In the genomic region with DNA sequence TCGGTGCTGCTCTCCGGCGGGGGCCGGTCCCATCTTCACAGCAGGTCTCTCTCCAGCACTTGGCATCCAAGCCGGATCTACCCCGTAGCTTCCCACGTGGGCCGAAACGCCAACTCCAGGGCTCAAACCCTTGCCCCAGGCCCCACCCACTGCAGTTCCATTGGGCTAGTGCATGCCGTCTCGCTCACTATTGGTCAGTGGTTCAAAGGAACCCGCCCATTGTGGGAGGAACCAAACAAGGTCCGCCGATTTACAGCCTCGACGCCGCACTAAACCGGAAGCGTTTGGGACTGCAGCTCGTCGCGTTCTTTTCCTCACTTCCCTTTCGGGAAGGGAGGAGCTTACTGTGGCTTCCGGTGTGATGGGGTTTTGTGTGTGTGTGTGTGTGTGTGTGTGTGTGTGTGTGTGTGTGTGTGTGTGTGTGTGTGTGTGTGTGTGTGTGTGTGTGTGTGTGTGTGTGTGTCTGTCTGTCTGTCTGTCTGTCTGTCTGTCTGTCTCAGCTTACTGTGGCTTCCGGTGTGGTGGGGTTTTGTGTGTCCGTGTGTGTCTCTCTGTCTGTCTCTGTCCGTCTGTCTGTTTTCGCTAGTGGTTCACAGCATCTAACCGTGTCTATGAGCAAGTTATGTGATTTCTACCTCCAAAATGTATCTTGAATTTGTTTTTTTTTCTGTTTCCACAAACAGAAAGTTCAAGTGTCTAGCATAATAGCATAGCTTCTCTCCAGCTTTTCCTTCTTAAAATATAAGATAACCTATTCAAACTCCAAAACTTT, we compare ENCODE assay signal across 8 mouse cellular contexts. TPM values are rescaled to one million over a fixed set of nuclear protein-coding genes. Genes with fewer than 3 reads are reported as not detected.
A peak's percentile ranks its signal among the peaks of the same experiment; 100 is the strongest.
DNase-seq lines count a peak whose midpoint lies in the region; ATAC-seq and TF ChIP-seq lines count a peak whose summit lies in the region.

Nol6 (minus strand) TSS at position 276 of the 772 bp plus-strand sequence.

- TF ChIP-seq CTCF in heart, adult 2 months (IDR thresholded peaks at IDR 0.05) = no peak

- intact Hi-C loops in heart, adult 2 months (cut with DNase I) = loop anchor here (10.0 kb wide), 1 partner anchor 150 kb away; the partner anchor contains the start of gene Nfx1

- peak within 1 kb of the TSS; percentile 80 for H3K4me2 ChIP-seq in embryonic facial prominence, embryonic 14.5 days (ENCODE audit: low read depth, low read length)
- peak within 1 kb of the TSS; percentile 89 for H3K4me2 ChIP-seq in limb, embryonic 13.5 days (replicated peaks)
- peak within 1 kb of the TSS; percentile 89 for H3K4me2 ChIP-seq in midbrain, embryonic 16.5 days (ENCODE audit: low read length)

- no peaks in the 10 kb centered on the region for H3K79me2 ChIP-seq in heart, adult 2 months (replicated peaks; ENCODE audit: control insufficient read depth, insufficient read depth, low read length)

- peaks cover 3% of the 10 kb centered on the region; the same call in 1 of the 2 replicates for H3K4me1 ChIP-seq in embryonic facial prominence, embryonic 14.5 days (ENCODE audit: control insufficient read depth, insufficient read depth, low read length)
- peaks cover 2% of the 10 kb centered on the region; the same call in 1 of the 2 replicates for H3K4me1 ChIP-seq in heart, adult 2 months (ENCODE audit: control insufficient read depth, insufficient read depth, low read length)
- peaks cover 10% of the 10 kb centered on the region for H3K4me1 ChIP-seq in limb, embryonic 13.5 days
- H3K4me1 ChIP-seq in midbrain, embryonic 16.5 days (ENCODE audit: control insufficient read depth, insufficient read depth, low read length) = peaks cover 9% of the 10 kb centered on the region

- peak; percentile 100 for ATAC-seq in embryonic facial prominence, embryonic 14.5 days (ENCODE audit: low read depth)
- peak; percentile 100 for ATAC-seq in limb, embryonic 13.5 days (ENCODE audit: low FRiP score, low read depth)
- ATAC-seq in midbrain, embryonic 16.5 days = peak; percentile 100

- TF ChIP-seq POLR2A in heart, adult 2 months (IDR thresholded peaks at IDR 0.05; ENCODE audit: insufficient read depth, low read depth, low read length) = peak; percentile 55; the same call in 1 of the 2 replicates

- H3K4me3 ChIP-seq in embryonic facial prominence, embryonic 14.5 days (ENCODE audit: low read depth, low read length) = peak within 1 kb of the TSS; percentile 69
- H3K4me3 ChIP-seq in heart, adult 2 months = peak within 1 kb of the TSS; percentile 73
- H3K4me3 ChIP-seq in limb, embryonic 13.5 days = peak within 1 kb of the TSS; percentile 76
- peak within 1 kb of the TSS; percentile 75 for H3K4me3 ChIP-seq in midbrain, embryonic 16.5 days (ENCODE audit: low read depth, low read length)

- DNase-seq in 3T3-L1 (ENCODE audit: low read depth, low spot score) = peak; percentile 100
- DNase-seq in adrenal gland, postnatal 4 days (ENCODE audit: low spot score in 2 of 2) = peak; percentile 79 to 93
- peak; percentile 100 for DNase-seq in embryonic facial prominence, embryonic 14.5 days (ENCODE audit: low spot score)
- peak; percentile 93 to 98 for DNase-seq in heart, adult 2 months
- DNase-seq in kidney, adult 8-10 months = peak; percentile 99 to 100
- peak; percentile 92 to 97 for DNase-seq in spleen, postnatal 10 days (ENCODE audit: low spot score in 2 of 2)

- peak within 1 kb of the TSS; percentile 69 for H3K9ac ChIP-seq in embryonic facial prominence, embryonic 14.5 days (ENCODE audit: low read depth, low read length)
- H3K9ac ChIP-seq in heart, adult 2 months (ENCODE audit: low read depth, low read length) = peak within 1 kb of the TSS; percentile 39
- peak within 1 kb of the TSS; percentile 73 for H3K9ac ChIP-seq in limb, embryonic 13.5 days
- peak within 1 kb of the TSS; percentile 73 for H3K9ac ChIP-seq in midbrain, embryonic 16.5 days (ENCODE audit: low read depth, low read length)

- under 1% methylated on average over 26 of the region's 29 CpGs for WGBS in embryonic facial prominence, embryonic 14.5 days
- 2% methylated on average over 29 of the region's 29 CpGs for WGBS in heart, adult 2 months
- 3% methylated on average over 29 of the region's 29 CpGs for WGBS in limb, embryonic 13.5 days
- WGBS in midbrain, embryonic 16.5 days = 2% methylated on average over 29 of the region's 29 CpGs

- no peaks in the 10 kb centered on the region for H3K9me3 ChIP-seq in embryonic facial prominence, embryonic 14.5 days (ENCODE audit: control insufficient read depth, low read length)
- H3K9me3 ChIP-seq in limb, embryonic 13.5 days = no peaks in the 10 kb centered on the region
- H3K9me3 ChIP-seq in midbrain, embryonic 16.5 days (replicated peaks; ENCODE audit: control insufficient read depth, low read length, poor library complexity, severe bottlenecking) = no peaks in the 10 kb centered on the region

- no peak within 1 kb of the TSS; the same call in 1 of the 2 replicates for H3K27ac ChIP-seq in embryonic facial prominence, embryonic 14.5 days (replicated peaks; ENCODE audit: low read depth, low read length)
- H3K27ac ChIP-seq in heart, adult 2 months = peak within 1 kb of the TSS; percentile 68
- H3K27ac ChIP-seq in limb, embryonic 13.5 days = no peak within 1 kb of the TSS; the same call in 1 of the 2 replicates
- peak within 1 kb of the TSS; percentile 57; the same call in 1 of the 2 replicates for H3K27ac ChIP-seq in midbrain, embryonic 16.5 days (ENCODE audit: low read length)

- H3K36me3 ChIP-seq in embryonic facial prominence, embryonic 14.5 days (ENCODE audit: control insufficient read depth, insufficient read depth, low read length) = peaks cover 35% of the 10 kb centered on the region
- no peaks in the 10 kb centered on the region for H3K36me3 ChIP-seq in heart, adult 2 months (ENCODE audit: control insufficient read depth, insufficient read depth, low read length)
- peaks cover 36% of the 10 kb centered on the region for H3K36me3 ChIP-seq in limb, embryonic 13.5 days
- H3K36me3 ChIP-seq in midbrain, embryonic 16.5 days (ENCODE audit: control insufficient read depth, insufficient read depth, low read length) = peaks cover 23% of the 10 kb centered on the region

- no peaks in the 10 kb centered on the region for H3K27me3 ChIP-seq in embryonic facial prominence, embryonic 14.5 days (replicated peaks; ENCODE audit: control insufficient read depth, insufficient read depth, low read length)
- H3K27me3 ChIP-seq in heart, adult 2 months (ENCODE audit: control insufficient read depth, insufficient read depth, low read length) = no peaks in the 10 kb centered on the region
- no peaks in the 10 kb centered on the region for H3K27me3 ChIP-seq in limb, embryonic 13.5 days
- H3K27me3 ChIP-seq in midbrain, embryonic 16.5 days (ENCODE audit: control insufficient read depth, insufficient read depth, low read depth, low read length) = no peaks in the 10 kb centered on the region

- no peak for TF ChIP-seq EP300 in heart, adult 2 months (IDR thresholded peaks at IDR 0.05; ENCODE audit: insufficient read depth, low read depth, low read length)

RNA-seq across cellular contexts. Expression of gene Nol6, which starts in this region (rescaled TPM):
- total RNA-seq in adrenal gland, postnatal 4 days (2021) = 10 to 100 TPM; 54.9 to 56.2 TPM
- polyA plus RNA-seq in embryonic facial prominence, embryonic 14.5 days (2014; fragmentation: Nextera tagmentation; extraction: Ambion mirVana) = 24.9 and 29.4 TPM in 2 replicates
- 10 to 100 TPM; 14.9 to 16.4 TPM for total RNA-seq in heart, adult 2 months (2021)
- 17.6 and 21.2 TPM in 2 replicates for polyA plus RNA-seq in heart, adult 2 months (2012; rRNA removed)
- 26.0 and 28.9 TPM in 2 replicates for polyA plus RNA-seq in limb, embryonic 13.5 days (2015; fragmentation: Nextera tagmentation; extraction: Ambion mirVana)
- 40.9 and 43.6 TPM in 2 replicates for polyA plus RNA-seq in midbrain, embryonic 16.5 days (2015; fragmentation: Nextera tagmentation; extraction: Ambion mirVana)

Comparison
In these comparisons a context has a peak if more than half of its experiments do, and no peak if none do; other contexts are left out.
1. H3K27ac ChIP-seq: peak in heart, adult 2 months (single experiment) and midbrain, embryonic 16.5 days (single experiment); none in embryonic facial prominence, embryonic 14.5 days (single experiment) and limb, embryonic 13.5 days (single experiment).
2. Peak in every context shown above with its lines, with median percentiles within 50 percentile points of each other: DNase-seq, ATAC-seq, H3K4me2 ChIP-seq, H3K4me3 ChIP-seq and H3K9ac ChIP-seq.